Mouse (Mus musculus) lung, adult 2 months (tissue): ENCODE results near the gene Uggt1.

ENCODE experiments used
- CTCF ChIP-seq: fragments of 200-500 bp; IDR thresholded peaks from 2 replicates; pipeline ENCODE4 v1.5.1; 2011; ENCODE audit warnings: mild to moderate bottlenecking, low read length, control low read depth; ENCODE audit not compliant: insufficient read depth
- POLR2A ChIP-seq: fragments of 200-500 bp; IDR thresholded peaks from 2 replicates; pipeline ENCODE4 v1.6.1; 2011; ENCODE audit warnings: low read depth, mild to moderate bottlenecking, control low read depth, low read length, borderline replicate concordance; ENCODE audit errors: extremely low read depth

- no peak for TF ChIP-seq POLR2A
- no peak for TF ChIP-seq CTCF
These were observed 95.7 kb downstream of the Uggt1 start for GRCm38 (mm10) chr1:36148809-36149208.
